Mouse (Mus musculus) bone marrow macrophage, adult 2 months (primary cell): ENCODE data around the gene Pwwp2b.

Source experiments
- CTCF ChIP-seq: IDR thresholded peaks from 2 replicates; pipeline ENCODE4 v1.5.1; 2012; ENCODE audit warnings: low read depth, mild to moderate bottlenecking, low read length, moderate library complexity
- POLR2A ChIP-seq: IDR thresholded peaks from 2 replicates; pipeline ENCODE4 v1.6.1; 2012; ENCODE audit warnings: mild to moderate bottlenecking, low read depth, low read length, borderline replicate concordance

DNA sequence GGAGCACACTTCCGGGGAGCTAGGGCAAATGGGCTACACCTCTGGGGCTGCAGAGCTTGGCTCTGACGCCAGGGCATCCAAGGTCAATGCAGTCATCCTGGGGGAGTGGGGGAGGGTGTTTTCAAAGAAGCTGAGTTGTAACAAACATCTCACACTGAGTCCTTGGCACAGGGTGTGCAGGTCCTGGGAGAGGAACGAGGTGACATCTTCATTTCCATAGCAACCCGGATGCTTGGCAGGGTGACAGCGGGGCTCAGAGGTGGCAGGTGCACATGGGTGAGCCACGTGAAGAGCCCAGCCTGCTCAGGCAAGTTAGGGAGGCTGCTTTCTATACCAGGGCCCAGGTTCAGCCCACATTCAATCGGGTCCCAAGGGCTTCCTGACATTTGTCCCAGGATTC lies 52.1 kb downstream of the Pwwp2b start:
- no peak for TF ChIP-seq POLR2A
- no peak for TF ChIP-seq CTCF
